Mouse (Mus musculus) limb, embryonic 13.5 days (tissue): ENCODE results near the gene Srp9. TPM values are rescaled to one million over a fixed set of nuclear protein-coding genes. Genes with fewer than 3 reads are reported as not detected.

ENCODE experiments used
- ATAC-seq: fragments of 200-750 bp; cut with Nextera tagmentation; 2 replicates; pipeline ENCODE4 v1.8.0; 2017; ENCODE audit warnings: low read depth, moderate number of reproducible peaks, moderate TSS enrichment; ENCODE audit not compliant: low FRiP score
- H3K27ac ChIP-seq: fragments of 300-500 bp; sonication (generic); 2 replicates; pipeline ENCODE4 v1.5.1; 2015; ENCODE audit warnings: inconsistent platforms, mild to moderate bottlenecking, moderate library complexity
- H3K27me3 ChIP-seq: fragments of 300-500 bp; sonication (generic); 2 replicates; pipeline ENCODE4 v1.6.1; 2015; ENCODE audit warnings: mild to moderate bottlenecking, inconsistent platforms
- H3K36me3 ChIP-seq: fragments of 300-500 bp; sonication (generic); 2 replicates; pipeline ENCODE4 v1.6.1; 2015; ENCODE audit warnings: inconsistent platforms, mild to moderate bottlenecking, moderate library complexity
- H3K4me1 ChIP-seq: fragments of 300-500 bp; sonication (generic); 2 replicates; pipeline ENCODE4 v1.6.1; 2015; ENCODE audit warnings: inconsistent platforms
- H3K4me2 ChIP-seq: fragments of 300-500 bp; sonication (generic); replicated peaks from 2 replicates; pipeline ENCODE4 v1.6.1; 2015; ENCODE audit warnings: inconsistent platforms, mild to moderate bottlenecking, moderate library complexity
- H3K4me3 ChIP-seq: fragments of 300-500 bp; sonication (generic); 2 replicates; pipeline ENCODE4 v1.5.1; 2015; ENCODE audit warnings: moderate library complexity, mild to moderate bottlenecking, inconsistent platforms
- H3K9ac ChIP-seq: fragments of 300-500 bp; sonication (generic); 2 replicates; pipeline ENCODE4 v1.6.1; 2015; ENCODE audit warnings: mild to moderate bottlenecking, inconsistent platforms
- H3K9me3 ChIP-seq: fragments of 300-500 bp; sonication (generic); 2 replicates; pipeline ENCODE4 v1.6.1; 2016; ENCODE audit warnings: inconsistent platforms
- WGBS: fragments of 180-500 bp; shearing (Covaris S2); methylation state at CpG from one replicate; pipeline ENCODE4 v1.1.7; 2015; 5-methylcytosine and 5-hydroxymethylcytosine counted together
- polyA plus RNA-seq: library from polyadenylated mRNA; unstranded; fragments of >200 nt; fragmentation: Nextera tagmentation; extraction: Ambion mirVana; gene quantifications from 2 replicates; pipeline ENCODE4 v1.2.1, GENCODE M21; 2015

Gene Srp9
- polyA plus RNA-seq, 1 experiment from 2014 or later, result 165 TPM

DNA sequence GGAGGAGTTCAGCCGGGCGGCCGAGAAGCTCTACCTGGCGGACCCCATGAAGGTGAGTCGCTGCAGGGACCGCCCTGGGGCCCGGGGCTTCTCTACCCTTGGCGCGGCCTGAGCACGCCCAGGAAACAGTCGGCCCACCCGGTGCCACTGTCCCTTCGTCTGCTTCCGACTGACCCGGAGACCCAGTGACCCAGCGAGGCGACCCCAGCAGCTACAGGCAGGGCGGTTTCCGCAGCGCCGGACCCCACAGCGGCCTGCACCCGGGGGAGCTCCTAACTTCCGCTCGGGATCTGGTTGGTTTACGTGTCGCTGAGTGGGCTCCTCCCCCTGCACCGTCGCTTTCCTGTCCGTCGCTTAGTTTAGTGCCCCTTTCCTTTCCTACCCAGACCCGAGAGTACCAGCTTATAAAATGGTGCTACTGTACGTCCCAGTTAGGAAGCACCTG is 409 bp downstream of the Srp9 start:
- Histone ChIP-seq H3K4me2 (peak overlapping the region; percentile 77), H3K27me3 (no peaks in the 10 kb centered on the region), H3K9me3 (no peaks in the 10 kb centered on the region), H3K9ac (peak overlapping the region; percentile 82), H3K4me3 (peak overlapping the region; percentile 88), H3K4me1 (peaks cover 16% of the 10 kb centered on the region), H3K27ac (peak overlapping the region; percentile 75; the same call in 1 of the 2 replicates), H3K36me3 (peaks cover 26% of the 10 kb centered on the region)
- ATAC-seq, result peak; percentile 93
- 0% methylated on average over 33 of the region's 33 CpGs for WGBS

DNA sequence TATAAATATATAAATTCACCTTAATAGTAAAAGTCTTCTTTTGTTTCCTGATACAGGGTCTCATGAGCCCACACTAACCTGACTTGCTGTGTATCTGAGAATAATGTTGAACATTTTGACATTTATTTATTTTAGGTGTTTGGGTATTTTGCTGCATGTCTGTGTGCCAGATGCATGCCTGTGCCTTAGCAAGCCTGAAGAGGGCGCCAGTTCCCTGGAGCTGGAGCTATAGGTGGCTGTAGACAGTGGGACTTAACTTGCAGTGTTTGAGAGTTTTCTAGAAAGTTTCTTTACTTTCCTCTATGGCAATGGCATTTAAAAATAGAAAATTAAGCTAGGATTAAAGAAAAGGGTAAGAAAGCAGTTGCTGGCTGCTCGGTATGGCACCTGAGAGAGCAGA is 6.3 kb downstream of the Srp9 start:
- H3K27me3 ChIP-seq, result no peaks in the 10 kb centered on the region
- WGBS, result 52% methylated on average over 2 of the region's 2 CpGs
- no peak overlapping the region for H3K4me2 ChIP-seq
- peaks cover 41% of the 10 kb centered on the region for H3K36me3 ChIP-seq
- H3K4me1 ChIP-seq, result peaks cover 7% of the 10 kb centered on the region
- no peak overlapping the region for H3K9ac ChIP-seq
- H3K27ac ChIP-seq, result no peak overlapping the region
- no peak for ATAC-seq
- H3K4me3 ChIP-seq, result no peak overlapping the region
- H3K9me3 ChIP-seq, result no peaks in the 10 kb centered on the region

DNA sequence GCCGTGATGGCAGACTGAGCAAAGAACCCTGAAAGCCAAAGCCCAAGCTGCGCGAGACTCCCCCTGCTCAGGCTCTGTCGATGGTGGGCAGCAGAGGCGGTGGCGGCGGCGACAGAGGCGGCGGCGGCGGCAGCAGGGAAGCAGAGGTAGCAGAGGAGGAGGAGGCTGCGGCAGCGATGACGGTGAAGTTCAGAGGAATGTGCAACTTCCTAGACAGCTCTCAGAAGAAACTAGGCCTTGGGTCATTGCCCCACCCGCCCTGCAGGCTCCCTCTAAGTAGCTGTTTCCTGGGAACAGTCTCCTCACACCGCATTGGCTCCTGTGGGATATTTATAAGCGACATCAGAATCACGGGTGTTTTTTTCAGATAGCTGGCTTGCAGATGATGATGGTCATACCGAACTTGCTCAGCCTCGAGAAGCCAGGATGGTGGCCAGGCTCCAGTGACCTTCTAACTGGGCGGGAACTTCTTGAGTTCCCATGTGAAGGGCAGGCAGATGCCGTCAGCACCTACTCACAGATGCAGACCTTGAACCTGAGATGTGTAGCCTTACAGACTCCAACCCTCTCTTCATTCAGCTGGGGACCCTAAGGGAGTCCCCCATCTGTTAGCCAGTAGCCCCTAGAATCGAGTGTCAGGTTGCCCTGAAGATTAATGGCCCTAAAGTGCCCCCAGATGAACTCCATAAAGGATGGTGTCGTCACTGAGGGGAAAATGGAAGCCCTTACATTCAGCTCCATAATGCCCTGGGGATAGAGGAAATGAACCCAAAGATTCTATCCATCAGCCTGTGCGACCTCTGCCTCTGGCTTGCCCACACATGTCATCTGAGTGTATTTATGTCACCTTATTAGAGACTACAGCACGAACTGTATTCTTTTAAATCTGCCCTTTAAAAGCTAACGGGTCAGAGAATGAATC is 12.9 kb downstream of the Srp9 start:
- Histone ChIP-seq H3K27me3 (no peaks in the 10 kb centered on the region), H3K9me3 (no peaks in the 10 kb centered on the region), H3K4me1 (peaks cover 16% of the 10 kb centered on the region; the same call in 1 of the 2 replicates), H3K4me2 (peak overlapping the region; percentile 23; the same call in 1 of the 2 replicates), H3K27ac (no peak overlapping the region), H3K4me3 (peak overlapping the region; percentile 3; the same call in 1 of the 2 replicates), H3K36me3 (peaks cover 5% of the 10 kb centered on the region), H3K9ac (peak overlapping the region; percentile 25; the same call in 1 of the 2 replicates)
- 46% methylated on average over 28 of the region's 28 CpGs for WGBS
- ATAC-seq, result no peak

DNA sequence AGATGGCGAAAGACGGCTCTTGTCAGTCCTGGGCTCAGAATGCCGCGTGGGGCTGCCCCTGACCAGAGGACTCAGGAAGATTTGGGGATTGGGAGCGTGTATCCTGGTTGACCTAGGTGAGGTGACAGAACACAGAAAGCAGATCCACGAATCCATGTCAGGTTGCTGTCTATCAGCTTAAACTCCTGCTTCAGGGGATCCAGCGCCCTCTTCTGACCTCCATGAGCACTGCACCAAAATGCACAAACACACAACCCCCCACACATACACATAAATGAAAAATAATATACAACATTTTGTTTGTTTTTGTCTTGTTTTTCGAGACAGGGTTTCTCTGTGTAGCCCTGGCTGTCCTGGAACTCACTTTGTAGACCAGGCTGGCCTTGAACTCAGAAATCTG is 13.6 kb downstream of the Srp9 start:
- Histone ChIP-seq H3K9ac (no peak overlapping the region), H3K27ac (no peak overlapping the region), H3K4me3 (no peak overlapping the region), H3K27me3 (no peaks in the 10 kb centered on the region), H3K4me2 (no peak overlapping the region), H3K9me3 (no peaks in the 10 kb centered on the region), H3K4me1 (peaks cover 16% of the 10 kb centered on the region; the same call in 1 of the 2 replicates), H3K36me3 (no peaks in the 10 kb centered on the region)
- 60% methylated on average over 8 of the region's 8 CpGs for WGBS
- ATAC-seq, result no peak

DNA sequence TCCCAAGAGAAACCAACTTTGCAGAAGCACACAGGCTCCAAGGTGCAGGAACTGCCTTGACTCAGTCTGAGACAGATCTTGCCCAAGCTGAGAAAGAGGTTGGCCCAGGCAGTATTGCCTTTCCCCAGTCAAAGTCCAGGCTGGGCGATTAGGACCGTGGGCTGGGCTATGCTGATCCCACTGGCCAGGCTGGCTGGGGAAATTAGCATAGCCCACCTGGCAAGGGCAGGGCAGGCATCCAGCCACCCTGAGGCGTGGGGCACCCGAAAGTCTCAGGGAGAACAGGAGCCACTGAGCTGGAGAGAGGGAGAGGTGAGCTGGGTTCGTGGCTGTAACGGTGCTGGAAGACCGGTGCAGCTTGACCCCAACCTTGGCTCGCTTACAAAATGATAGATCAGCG is 15.4 kb downstream of the Srp9 start:
- WGBS, result 38% methylated on average over 9 of the region's 9 CpGs
- no peak for ATAC-seq
- peak overlapping the region; percentile 40 for H3K4me2 ChIP-seq

DNA sequence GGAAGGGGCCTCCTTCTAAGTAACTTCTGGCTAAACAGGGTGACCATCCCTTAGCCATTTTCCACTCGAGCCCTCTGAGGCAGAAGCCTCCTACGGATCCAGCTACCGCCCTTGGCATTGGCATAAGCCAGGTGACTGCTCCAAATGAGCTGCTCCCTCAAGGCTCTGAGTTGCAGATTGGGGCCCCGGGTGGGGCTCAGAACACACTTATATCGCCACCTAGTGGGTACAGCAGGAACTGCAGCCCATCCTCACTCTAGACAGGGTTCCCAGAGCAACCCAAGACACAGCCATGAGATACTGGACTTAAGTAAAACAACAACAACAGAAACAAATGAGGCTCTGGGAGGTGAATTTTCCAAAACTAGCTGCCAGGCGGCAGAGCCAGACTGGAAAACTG is 15.8 kb downstream of the Srp9 start:
- H3K4me2 ChIP-seq, result peak overlapping the region; percentile 40
- no peaks in the 10 kb centered on the region for H3K36me3 ChIP-seq
- H3K9me3 ChIP-seq, result no peaks in the 10 kb centered on the region
- peak; percentile 58; the same call in 1 of the 2 replicates for ATAC-seq
- no peak overlapping the region for H3K27ac ChIP-seq
- 2% methylated on average over 6 of the region's 6 CpGs for WGBS
- peaks cover 19% of the 10 kb centered on the region; the same call in 1 of the 2 replicates for H3K4me1 ChIP-seq
- no peak overlapping the region; the same call in 1 of the 2 replicates for H3K9ac ChIP-seq
- no peak overlapping the region for H3K4me3 ChIP-seq
- no peaks in the 10 kb centered on the region for H3K27me3 ChIP-seq

More for the DNA sequence above, 15.4 kb downstream of the Srp9 start:
- Histone ChIP-seq H3K4me1 (peaks cover 16% of the 10 kb centered on the region; the same call in 1 of the 2 replicates), H3K4me3 (no peak overlapping the region), H3K36me3 (no peaks in the 10 kb centered on the region), H3K27ac (no peak overlapping the region), H3K27me3 (no peaks in the 10 kb centered on the region), H3K9me3 (no peaks in the 10 kb centered on the region), H3K9ac (peak overlapping the region; percentile 8; the same call in 1 of the 2 replicates)

DNA sequence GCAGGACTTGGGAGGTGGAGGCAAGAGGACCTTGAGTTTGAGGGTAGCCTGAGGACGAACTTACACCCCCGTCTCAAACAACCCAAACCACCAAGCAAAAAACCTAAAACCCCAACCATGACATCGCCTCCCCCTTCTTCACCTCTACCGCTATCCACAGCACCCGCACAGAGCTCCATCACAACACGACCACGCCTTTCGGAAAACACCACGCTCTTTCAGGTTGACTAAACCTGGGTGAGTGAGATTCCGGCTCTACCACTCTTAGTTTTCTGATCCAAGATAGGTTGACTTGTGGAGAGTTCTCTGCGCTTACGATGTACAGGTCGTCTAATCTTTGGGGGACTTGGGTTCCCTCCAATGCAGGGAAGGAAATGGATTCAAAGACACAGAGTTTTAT is 18.2 kb downstream of the Srp9 start:
- Histone ChIP-seq H3K9me3 (no peaks in the 10 kb centered on the region), H3K9ac (no peak overlapping the region), H3K36me3 (no peaks in the 10 kb centered on the region), H3K4me1 (peaks cover 15% of the 10 kb centered on the region; the same call in 1 of the 2 replicates), H3K27ac (no peak overlapping the region), H3K27me3 (no peaks in the 10 kb centered on the region), H3K4me2 (no peak overlapping the region), H3K4me3 (no peak overlapping the region)
- WGBS, result 93% methylated on average over 13 of the region's 13 CpGs
- ATAC-seq, result no peak

DNA sequence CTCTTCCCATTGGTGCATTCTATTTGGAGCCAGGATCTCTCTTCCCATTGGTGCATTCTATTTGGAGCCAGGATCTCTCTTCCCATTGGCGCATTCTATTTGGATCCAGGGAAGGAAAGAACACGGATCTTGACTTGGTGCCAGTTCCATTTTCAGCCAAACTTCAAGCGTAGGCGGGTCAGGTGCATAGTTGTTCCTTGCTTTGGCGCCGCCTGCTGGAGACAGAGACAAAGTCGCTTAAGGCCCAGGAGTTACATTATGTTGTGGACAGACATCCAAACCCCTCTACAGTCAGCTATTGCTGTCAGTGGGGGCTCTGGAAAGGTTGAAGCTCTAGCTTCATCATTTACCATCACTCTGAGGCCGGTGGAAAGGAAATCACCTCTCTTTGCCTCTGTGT is 18.8 kb downstream of the Srp9 start:
- no peaks in the 10 kb centered on the region for H3K9me3 ChIP-seq
- peaks cover 14% of the 10 kb centered on the region; the same call in 1 of the 2 replicates for H3K4me1 ChIP-seq
- 81% methylated on average over 8 of the region's 8 CpGs for WGBS
- no peak overlapping the region for H3K27ac ChIP-seq
- no peak overlapping the region for H3K9ac ChIP-seq
- no peaks in the 10 kb centered on the region for H3K27me3 ChIP-seq
- no peak overlapping the region for H3K4me2 ChIP-seq
- H3K36me3 ChIP-seq, result no peaks in the 10 kb centered on the region
- no peak overlapping the region for H3K4me3 ChIP-seq
- ATAC-seq, result no peak

DNA sequence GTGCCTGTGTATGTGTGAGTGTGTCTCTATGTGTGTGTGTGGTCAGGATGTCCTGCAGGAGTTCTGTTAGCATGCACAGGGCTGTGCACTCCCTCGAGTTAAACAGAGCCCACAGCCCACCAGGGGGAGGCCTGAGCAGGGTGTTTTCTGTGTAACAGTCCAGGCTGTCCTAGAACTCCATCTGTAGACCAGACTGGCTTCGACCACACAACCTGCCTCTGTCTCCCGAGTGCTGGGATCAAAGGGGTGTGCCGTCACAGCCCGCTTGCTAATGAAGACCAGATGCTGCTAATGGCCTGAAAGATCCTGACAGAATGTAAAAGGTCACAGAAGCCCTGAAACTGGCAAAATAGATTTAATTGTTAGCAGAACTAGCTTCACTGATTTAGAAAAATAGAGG is 21.0 kb downstream of the Srp9 start:
- 17% methylated on average over 5 of the region's 5 CpGs for WGBS

DNA sequence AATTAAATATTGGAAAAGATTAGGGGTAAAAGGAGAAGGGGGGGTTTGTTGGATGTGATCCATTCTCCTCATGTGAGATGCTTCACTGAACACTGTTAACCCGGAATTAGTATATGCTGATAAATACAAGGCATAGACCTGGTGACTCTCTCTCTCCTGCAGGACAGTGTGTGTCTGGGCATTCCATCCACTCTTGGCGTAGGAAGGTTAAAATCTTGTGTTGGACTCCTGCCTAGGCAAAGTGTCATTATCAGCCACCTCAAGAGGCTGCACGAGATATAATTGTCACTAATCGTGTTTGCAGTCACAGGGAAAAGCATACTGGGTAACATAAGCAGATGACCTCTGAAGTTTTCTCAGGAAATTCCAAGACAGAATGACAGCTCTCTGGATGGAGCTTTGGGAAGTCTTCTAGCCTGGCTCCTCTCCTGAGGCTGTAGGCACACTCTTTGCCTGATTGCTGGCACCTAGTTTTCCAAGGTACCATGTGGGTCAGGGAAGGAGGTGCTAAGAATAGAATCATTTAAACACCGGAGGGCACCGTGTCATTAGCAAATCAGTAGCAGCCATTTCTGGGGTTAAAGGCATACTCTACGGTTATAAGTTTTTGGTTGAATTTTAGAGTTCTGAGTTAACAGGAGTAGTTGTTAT is 24.5 kb downstream of the Srp9 start:
- H3K36me3 ChIP-seq, result no peaks in the 10 kb centered on the region
- whole genome bisulfite sequencing, result 69% methylated on average over 7 of the region's 7 CpGs
- no peak overlapping the region for H3K9ac ChIP-seq
- peaks cover 8% of the 10 kb centered on the region; the same call in 1 of the 2 replicates for H3K4me1 ChIP-seq
- H3K4me3 ChIP-seq, result no peak overlapping the region
- no peak overlapping the region for H3K4me2 ChIP-seq
- H3K27me3 ChIP-seq, result no peaks in the 10 kb centered on the region
- no peaks in the 10 kb centered on the region for H3K9me3 ChIP-seq
- no peak for ATAC-seq
- H3K27ac ChIP-seq, result no peak overlapping the region

More for the DNA sequence above, 21.0 kb downstream of the Srp9 start:
- no peak overlapping the region for H3K27ac ChIP-seq
- peaks cover 8% of the 10 kb centered on the region; the same call in 1 of the 2 replicates for H3K4me1 ChIP-seq
- no peaks in the 10 kb centered on the region for H3K9me3 ChIP-seq
- H3K36me3 ChIP-seq, result no peaks in the 10 kb centered on the region
- H3K4me2 ChIP-seq, result no peak overlapping the region
- no peaks in the 10 kb centered on the region for H3K27me3 ChIP-seq
- H3K4me3 ChIP-seq, result no peak overlapping the region
- H3K9ac ChIP-seq, result no peak overlapping the region
- ATAC-seq, result peak; percentile 59; the same call in 1 of the 2 replicates

DNA sequence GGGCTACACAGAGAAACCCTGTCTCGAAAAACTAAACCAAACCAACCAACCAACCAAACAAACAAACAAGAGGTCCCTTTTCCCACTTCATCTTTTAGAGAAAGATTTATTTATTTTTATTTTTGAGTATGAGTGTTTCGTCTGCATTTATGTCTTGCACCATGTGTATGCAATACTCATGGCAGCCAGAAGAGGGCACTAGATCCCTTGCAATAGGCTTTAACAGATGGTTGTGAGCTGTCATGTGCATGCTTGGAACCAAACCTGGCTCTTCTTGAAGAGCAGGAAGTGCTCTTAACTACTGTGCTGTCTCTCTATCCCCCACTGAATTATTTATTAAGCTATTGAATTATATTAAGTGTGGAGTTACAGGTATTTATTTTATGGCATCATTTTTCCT is 25.4 kb downstream of the Srp9 start:
- no peak for ATAC-seq
- Histone ChIP-seq H3K27me3 (no peaks in the 10 kb centered on the region), H3K27ac (no peak overlapping the region), H3K9ac (no peak overlapping the region), H3K4me1 (peaks cover 8% of the 10 kb centered on the region; the same call in 1 of the 2 replicates), H3K36me3 (no peaks in the 10 kb centered on the region), H3K4me2 (no peak overlapping the region), H3K4me3 (no peak overlapping the region), H3K9me3 (no peaks in the 10 kb centered on the region)
- WGBS, result 82% methylated on average over 2 of the region's 2 CpGs

DNA sequence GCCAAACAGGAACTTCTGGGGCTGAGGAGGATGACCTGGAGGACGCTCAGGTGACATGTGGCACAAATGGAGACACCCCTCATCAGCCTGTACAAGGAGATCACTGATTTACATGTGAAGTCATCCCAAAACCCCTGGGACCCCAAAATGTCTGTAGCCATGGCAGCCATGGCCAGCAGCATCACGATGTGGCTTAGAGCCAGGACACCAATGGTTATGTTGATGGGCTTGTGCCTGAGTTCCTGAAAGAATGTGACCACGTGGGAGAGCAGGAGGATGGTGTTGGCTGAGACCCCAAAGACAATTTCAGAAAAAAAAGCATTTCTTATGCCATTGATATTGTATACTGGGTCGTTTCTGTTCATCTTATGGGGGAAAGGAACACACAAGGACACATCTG is 33.2 kb downstream of the Srp9 start:
- H3K4me2 ChIP-seq, result no peak overlapping the region
- no peaks in the 10 kb centered on the region for H3K9me3 ChIP-seq
- no peak overlapping the region for H3K4me3 ChIP-seq
- H3K9ac ChIP-seq, result no peak overlapping the region
- no peak for ATAC-seq
- no peak overlapping the region for H3K27ac ChIP-seq
- no peaks in the 10 kb centered on the region for H3K4me1 ChIP-seq
- WGBS, result 71% methylated on average over 4 of the region's 4 CpGs
- H3K27me3 ChIP-seq, result no peaks in the 10 kb centered on the region
- H3K36me3 ChIP-seq, result no peaks in the 10 kb centered on the region
